ENCODE assay signal across 8 mouse cellular contexts in the genomic region with DNA sequence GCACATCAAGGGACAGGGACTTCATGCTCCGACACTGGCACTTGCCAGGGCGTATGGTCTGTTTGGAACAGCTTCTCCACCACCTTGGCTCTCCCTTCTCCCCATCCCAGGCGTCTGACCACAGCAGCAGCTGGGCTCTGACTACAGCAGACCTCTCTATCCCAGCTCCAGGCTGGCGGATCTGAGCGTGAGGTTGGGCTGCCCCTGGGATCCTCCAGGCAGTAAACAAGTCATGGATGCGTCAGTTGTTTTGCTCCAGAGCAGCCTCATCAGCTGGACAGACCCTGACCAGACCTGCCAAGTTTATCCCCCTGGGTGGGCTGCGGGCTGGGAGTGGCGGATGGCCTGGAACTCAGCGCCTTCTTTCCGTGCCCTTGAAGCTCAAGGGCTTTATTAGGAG.
DNase-seq lines count a peak whose midpoint lies in the region; ATAC-seq and TF ChIP-seq lines count a peak whose summit lies in the region.
"Had no signal": no experiment of that assay in that cellular context is flagged by ENCODE, and none has a peak within 500 bp of the region (broad histone marks: within the 10 kb centered on the region; RNA-seq: fewer than 3 reads in every experiment).

No protein-coding gene starts in this region.

- 41% methylated on average over 10 of the region's 10 CpGs for WGBS in heart, embryonic 11.5 days (ENCODE audit: insufficient replicate concordance)

- TF ChIP-seq CTCF in gastrocnemius, adult 2 months (IDR thresholded peaks at IDR 0.05): no peak

- H3K27ac ChIP-seq in gastrocnemius, adult 2 months: peak overlapping the region; percentile 82
- H3K27ac ChIP-seq in heart, embryonic 11.5 days (ENCODE audit: low read depth, low read length): peak overlapping the region; percentile 57
- H3K27ac ChIP-seq: liver, embryonic 14.5 days had no signal

- no peak overlapping the region for H3K4me2 ChIP-seq in heart, embryonic 11.5 days

- intact Hi-C loops in left cerebral cortex, postnatal 4 days (cut with DNase I): no loop called here
- intact Hi-C loops in gastrocnemius, adult 2 months (cut with DNase I): no loop called here

- no peak overlapping the region for H3K4me3 ChIP-seq in gastrocnemius, adult 2 months
- no peak overlapping the region for H3K4me3 ChIP-seq in heart, embryonic 11.5 days (ENCODE audit: low read depth, low read length)

- H3K36me3 ChIP-seq in heart, embryonic 11.5 days (ENCODE audit: control insufficient read depth, insufficient read depth, low read length): peaks cover 15% of the 10 kb centered on the region

- peak; percentile 81 for DNase-seq in left cerebral cortex, postnatal 4 days
- no peak for DNase-seq in left cerebral cortex, adult 11 months (ENCODE audit: low spot score)
- DNase-seq in gastrocnemius, adult 2 months: peak; percentile 92
- peak; percentile 45 to 77 for DNase-seq in lung, postnatal 4 days
- no peak for DNase-seq in thymus, postnatal 36 days
- DNase-seq in right cerebral cortex, adult 2 months (ENCODE audit: low spot score in 2 of 2): no peak

- no peak for ATAC-seq in heart, embryonic 11.5 days (replicated peaks; ENCODE audit: insufficient number of reproducible peaks, low FRiP score, low TSS enrichment)

- peaks cover 27% of the 10 kb centered on the region for H3K4me1 ChIP-seq in heart, embryonic 11.5 days (ENCODE audit: control insufficient read depth, insufficient read depth, low read length)

- no peaks in the 10 kb centered on the region for H3K27me3 ChIP-seq in heart, embryonic 11.5 days (ENCODE audit: control insufficient read depth, insufficient read depth, low read length)

- peak overlapping the region; percentile 39; the same call in 1 of the 2 replicates for H3K9ac ChIP-seq in heart, embryonic 11.5 days (ENCODE audit: low read depth, low read length)
- H3K9ac ChIP-seq: liver, embryonic 14.5 days had no signal

- no peaks in the 10 kb centered on the region for H3K9me3 ChIP-seq in heart, embryonic 11.5 days (replicated peaks; ENCODE audit: control insufficient read depth, low read length)

Comparison
In these comparisons a context has a peak if more than half of its experiments do, and no peak if none do; other contexts are left out.
1. DNase-seq: peak in left cerebral cortex, postnatal 4 days (single experiment), gastrocnemius, adult 2 months (single experiment) and lung, postnatal 4 days (2 of 2); none in left cerebral cortex, adult 11 months (single experiment), thymus, postnatal 36 days (0 of 2) and right cerebral cortex, adult 2 months (0 of 2).